Comparison of ENCODE assay signal across 9 mouse cellular contexts in genomic region chr1:91062363-91062762, GRCm38 (mm10).
A peak's percentile ranks its signal among the peaks of the same experiment; 100 is the strongest.
DNase-seq lines count a peak whose midpoint lies in the region; ATAC-seq and TF ChIP-seq lines count a peak whose summit lies in the region.
"Had no signal": no experiment of that assay in that cellular context is flagged by ENCODE, and none has a peak within 500 bp of the region (broad histone marks: within the 10 kb centered on the region; RNA-seq: fewer than 3 reads in every experiment).

No protein-coding gene starts in this region.

- H3K4me3 ChIP-seq in kidney, adult 2 months (ENCODE audit: insufficient read depth, low read depth, low read length), result no peak overlapping the region
- H3K4me3 ChIP-seq in kidney, embryonic 14.5 days (ENCODE audit: low read length), result no peak overlapping the region
- no peak overlapping the region for H3K4me3 ChIP-seq in heart, postnatal 0 days (ENCODE audit: low read depth, low read length)

- peak; percentile 71 for DNase-seq in kidney, adult 2 months
- peak; percentile 34 for DNase-seq in brain, embryonic 18.5 days (ENCODE audit: low read depth, low spot score)
- no peak for DNase-seq in heart, postnatal 0 days (ENCODE audit: low spot score)
- DNase-seq in left cerebral cortex, postnatal 10 days (ENCODE audit: extremely low spot score in 1 of 2, low spot score in 2 of 2), result peak; percentile 59 to 70
- peak; percentile 84 for DNase-seq in naive thymus-derived CD4-positive, alpha-beta T cell, adult 2 months (ENCODE audit: low read depth)
- no peak for DNase-seq in urinary bladder, postnatal 36 days (ENCODE audit: low spot score in 2 of 2)
- no peak for DNase-seq in cerebellum, adult 11-12 months

- TF ChIP-seq CTCF in kidney, adult 2 months (conservative IDR thresholded peaks at IDR 0.05; ENCODE audit: insufficient read depth, insufficient read length, low read depth, low read length), result no peak
- TF ChIP-seq CTCF in heart, postnatal 0 days (IDR thresholded peaks at IDR 0.05; ENCODE audit: low read depth), result no peak

- H3K4me1 ChIP-seq in kidney, adult 2 months (ENCODE audit: control insufficient read depth, insufficient read depth, low read length), result peaks cover 33% of the 10 kb centered on the region
- peaks cover 22% of the 10 kb centered on the region for H3K4me1 ChIP-seq in kidney, embryonic 14.5 days (ENCODE audit: control insufficient read depth, insufficient read depth, low read length)
- H3K4me1 ChIP-seq in heart, postnatal 0 days (ENCODE audit: control insufficient read depth, insufficient read depth), result peaks cover 89% of the 10 kb centered on the region

- H3K4me2 ChIP-seq in kidney, embryonic 14.5 days (replicated peaks; ENCODE audit: low read depth, low read length), result no peak overlapping the region
- no peak overlapping the region; the same call in 1 of the 2 replicates for H3K4me2 ChIP-seq in heart, postnatal 0 days (ENCODE audit: low read depth, low read length)

- no peak overlapping the region for H3K9ac ChIP-seq in kidney, embryonic 14.5 days (ENCODE audit: low read depth, low read length)
- no peak overlapping the region for H3K9ac ChIP-seq in heart, postnatal 0 days (replicated peaks; ENCODE audit: low read depth, low read length)

- TF ChIP-seq POLR2A in kidney, adult 2 months (IDR thresholded peaks at IDR 0.05; ENCODE audit: low read depth, low read length), result no peak

- no peak for ATAC-seq in kidney, embryonic 14.5 days (ENCODE audit: low FRiP score, low TSS enrichment)
- peak; percentile 27; the same call in 1 of the 2 replicates for ATAC-seq in heart, postnatal 0 days (ENCODE audit: insufficient read depth, low read depth)
- ATAC-seq: Patski had no signal

- WGBS in kidney, adult 2 months, result 26% methylated on average over 5 of the region's 5 CpGs
- WGBS in kidney, embryonic 14.5 days, result 42% methylated on average over 5 of the region's 5 CpGs
- 14% methylated on average over 5 of the region's 5 CpGs for WGBS in heart, postnatal 0 days

- no peaks in the 10 kb centered on the region for H3K36me3 ChIP-seq in kidney, adult 2 months (ENCODE audit: control insufficient read depth, insufficient read depth, low read length)
- H3K36me3 ChIP-seq in kidney, embryonic 14.5 days (ENCODE audit: control insufficient read depth, insufficient read depth, low read length), result no peaks in the 10 kb centered on the region
- no peaks in the 10 kb centered on the region for H3K36me3 ChIP-seq in heart, postnatal 0 days (replicated peaks; ENCODE audit: control insufficient read depth, insufficient read depth, low read length)

- H3K27ac ChIP-seq in kidney, adult 2 months (ENCODE audit: insufficient read depth, low read depth, low read length), result peak overlapping the region; percentile 29
- no peak overlapping the region; the same call in 1 of the 2 replicates for H3K27ac ChIP-seq in kidney, embryonic 14.5 days (ENCODE audit: low read depth, low read length)
- peak overlapping the region; percentile 87 for H3K27ac ChIP-seq in heart, postnatal 0 days (ENCODE audit: low read depth)

- H3K27me3 ChIP-seq in kidney, adult 2 months (replicated peaks; ENCODE audit: control insufficient read depth, insufficient read depth, low read length), result no peaks in the 10 kb centered on the region
- no peaks in the 10 kb centered on the region for H3K27me3 ChIP-seq in kidney, embryonic 14.5 days (ENCODE audit: control insufficient read depth, insufficient read depth, low read length)
- no peaks in the 10 kb centered on the region for H3K27me3 ChIP-seq in heart, postnatal 0 days (ENCODE audit: control insufficient read depth, insufficient read depth, low read length)
- H3K27me3 ChIP-seq: Patski had no signal

- intact Hi-C loops in left cerebral cortex, postnatal 10 days (cut with DNase I), result no loop called here

- TF ChIP-seq EP300 in heart, postnatal 0 days (IDR thresholded peaks at IDR 0.05; ENCODE audit: low read depth), result no peak

- H3K9me3 ChIP-seq in kidney, embryonic 14.5 days (ENCODE audit: control insufficient read depth, low read length), result no peaks in the 10 kb centered on the region
- no peaks in the 10 kb centered on the region for H3K9me3 ChIP-seq in heart, postnatal 0 days (replicated peaks; ENCODE audit: control insufficient read depth, low read length)

Comparison
In these comparisons a context has a peak if more than half of its experiments do, and no peak if none do; other contexts are left out.
1. DNase-seq: peak in kidney, adult 2 months (single experiment), brain, embryonic 18.5 days (single experiment), left cerebral cortex, postnatal 10 days (2 of 2) and naive thymus-derived CD4-positive, alpha-beta T cell, adult 2 months (single experiment); none in heart, postnatal 0 days (single experiment), urinary bladder, postnatal 36 days (0 of 2) and cerebellum, adult 11-12 months (single experiment).